Mouse (Mus musculus): ENCODE results near the gene Gucy2d.

The Gucy2d gene

GRCm38 (mm10) chr7:98447585-98448308 lies 7.5 kb downstream of the Gucy2d start:
- DNase-seq, result peak; percentile 44

GRCm38 (mm10) chr7:98448309-98448630 lies 8.1 kb downstream of the Gucy2d start:
- DNase-seq, result no peak

- no peak for DNase-seq
Measured at GRCm38 (mm10) chr7:98449696-98450095, 9.5 kb downstream of the Gucy2d start.

GRCm38 (mm10) chr7:98454397-98455120 lies 14.3 kb downstream of the Gucy2d start:
- DNase-seq, result no peak

- no peak for DNase-seq
Measured at GRCm38 (mm10) chr7:98460319-98460718, 20.1 kb downstream of the Gucy2d start.

GRCm38 (mm10) chr7:98469089-98469488 lies 28.9 kb downstream of the Gucy2d start:
- no peak for DNase-seq

- DNase-seq, result no peak
Measured at GRCm38 (mm10) chr7:98472529-98472928, 32.3 kb downstream of the Gucy2d start.

- no peak for DNase-seq
Measured at GRCm38 (mm10) chr7:98474558-98474957, 34.3 kb downstream of the Gucy2d start.

- DNase-seq, result no peak
Measured at GRCm38 (mm10) chr7:98477153-98477552, 36.9 kb downstream of the Gucy2d start.

GRCm38 (mm10) chr7:98480481-98480880 lies 40.3 kb downstream of the Gucy2d start:
- no peak for DNase-seq

GRCm38 (mm10) chr7:98481066-98481734 lies 41.0 kb downstream of the Gucy2d start:
- DNase-seq, result peak; percentile 90

GRCm38 (mm10) chr7:98481861-98482260 lies 41.6 kb downstream of the Gucy2d start:
- DNase-seq, result no peak

- peak; percentile 74 for DNase-seq
Measured at GRCm38 (mm10) chr7:98482551-98483267, 42.5 kb downstream of the Gucy2d start.

GRCm38 (mm10) chr7:98483268-98483607 lies 43.0 kb downstream of the Gucy2d start:
- no peak for DNase-seq

GRCm38 (mm10) chr7:98484878-98485277 lies 44.7 kb downstream of the Gucy2d start:
- no peak for DNase-seq

- no peak for DNase-seq
Measured at GRCm38 (mm10) chr7:98485508-98485907, 45.3 kb downstream of the Gucy2d start.

GRCm38 (mm10) chr7:98486471-98486917 lies 46.3 kb downstream of the Gucy2d start:
- no peak for DNase-seq

- no peak for DNase-seq
Measured at GRCm38 (mm10) chr7:98487202-98487980, 47.2 kb downstream of the Gucy2d start.

GRCm38 (mm10) chr7:98488398-98489130 lies 48.3 kb downstream of the Gucy2d start:
- peak; percentile 29 for DNase-seq

- peak; percentile 32 for DNase-seq
Measured at GRCm38 (mm10) chr7:98489131-98489530, 48.9 kb downstream of the Gucy2d start, which contains the start of gene Lrrc32. Gene Lrrc32 (plus strand): TSS chr7:98489283.

GRCm38 (mm10) chr7:98489623-98490084 lies 49.4 kb downstream of the Gucy2d start:
- DNase-seq, result peak; percentile 91

Measured in lung, postnatal 10 days (tissue).